Mouse (Mus musculus): ENCODE data around the gene Slc25a16.

DNA sequence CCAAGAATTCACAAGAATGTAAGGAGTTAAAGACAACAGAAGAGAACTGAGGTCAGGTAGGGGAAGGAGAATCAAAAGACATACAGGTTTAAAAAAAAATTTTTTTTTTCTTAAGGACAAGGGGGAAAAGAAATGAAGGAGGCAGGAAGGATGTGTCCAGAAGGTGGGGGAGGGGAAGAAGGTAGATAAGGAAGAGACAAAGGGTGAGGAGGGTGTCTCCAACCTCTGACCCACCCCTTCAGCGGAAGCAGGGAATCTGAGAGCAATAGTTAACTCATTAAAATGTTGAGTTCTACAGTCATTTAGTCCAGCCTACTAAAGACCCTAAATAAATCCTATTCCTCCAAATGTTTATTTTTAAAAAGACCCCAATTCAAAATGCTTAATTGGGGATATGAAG is 35.9 kb upstream of the Slc25a16 start:
- TF ChIP-seq CTCF (IDR thresholded peaks at IDR 0.05; ENCODE audit: low read depth) (no peak), EP300 (IDR thresholded peaks at IDR 0.05; ENCODE audit: low read depth) (no peak)

Measured in heart, postnatal 0 days (tissue).